Mouse (Mus musculus): ENCODE results near the gene 1520401A03Rik. TPM values are rescaled to one million over a fixed set of nuclear protein-coding genes. Genes with fewer than 3 reads are reported as not detected.

Gene 1520401A03Rik
- polyA plus RNA-seq, 1 experiment from 2014 or later: 0.61 TPM

DNA sequence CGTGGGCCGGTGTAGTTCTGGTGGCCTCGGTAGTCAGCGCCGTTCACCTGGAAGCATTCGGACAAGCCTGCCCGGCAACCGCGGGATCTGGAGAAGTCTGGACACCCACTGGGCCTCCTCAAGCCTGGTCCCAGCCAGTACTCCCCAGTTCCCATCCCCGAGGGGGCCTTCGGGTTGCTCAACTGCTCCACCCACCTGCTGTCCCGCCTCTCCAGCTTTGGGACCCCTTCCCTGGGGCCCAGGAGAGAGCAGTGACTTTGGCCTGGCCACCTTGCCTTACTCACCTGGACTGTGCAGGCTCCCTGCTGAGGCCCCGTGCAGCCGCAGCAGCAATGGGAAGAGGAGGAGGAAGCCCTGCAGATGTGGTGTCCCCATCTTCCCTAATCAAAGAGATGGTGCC lies 22.1 kb upstream of the 1520401A03Rik start:
- peak overlapping the region; percentile 43 for H3K4me3 ChIP-seq (ENCODE audit: low read length)
- peaks cover 37% of the 10 kb centered on the region for H3K4me1 ChIP-seq (ENCODE audit: insufficient read depth, low read length)
- H3K9me3 ChIP-seq (ENCODE audit: low read length): no peaks in the 10 kb centered on the region
- ATAC-seq (ENCODE audit: low FRiP score, low TSS enrichment): no peak
- no peaks in the 10 kb centered on the region for H3K36me3 ChIP-seq (ENCODE audit: insufficient read depth, low read length)
- peak overlapping the region; percentile 78; the same call in 1 of the 2 replicates for H3K4me2 ChIP-seq (replicated peaks; ENCODE audit: low read depth, low read length)
- H3K27me3 ChIP-seq (ENCODE audit: insufficient read depth, low read length): peaks cover 64% of the 10 kb centered on the region
- H3K9ac ChIP-seq (replicated peaks; ENCODE audit: low read length): peak overlapping the region; percentile 54; the same call in 1 of the 2 replicates
- no peak overlapping the region for H3K27ac ChIP-seq (ENCODE audit: low read length)
- 6% methylated on average over 14 of the region's 14 CpGs for WGBS

DNA sequence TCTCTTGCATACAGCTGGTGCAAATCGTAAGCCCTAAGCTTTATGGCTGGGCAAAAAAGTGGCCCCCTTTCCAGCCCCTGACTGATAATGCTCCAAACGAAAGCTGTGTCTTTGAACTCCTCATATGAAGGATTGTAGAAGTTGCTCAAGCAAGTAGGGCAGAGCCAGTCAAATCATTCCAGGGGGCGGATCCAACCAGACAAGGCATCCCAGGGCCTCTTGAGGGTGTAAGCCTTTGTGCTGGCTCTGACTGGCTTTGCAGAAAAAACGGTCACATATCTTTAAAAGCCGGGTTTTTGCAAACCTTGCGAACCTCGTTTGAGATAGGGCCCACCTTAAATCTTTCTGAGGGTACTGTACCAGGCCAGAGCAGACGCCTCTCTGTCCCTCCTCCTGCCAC lies 21.5 kb upstream of the 1520401A03Rik start:
- no peak overlapping the region for H3K4me2 ChIP-seq (replicated peaks; ENCODE audit: low read depth, low read length)
- peaks cover 64% of the 10 kb centered on the region for H3K27me3 ChIP-seq (ENCODE audit: insufficient read depth, low read length)
- no peak overlapping the region for H3K9ac ChIP-seq (replicated peaks; ENCODE audit: low read length)
- H3K4me1 ChIP-seq (ENCODE audit: insufficient read depth, low read length): peaks cover 43% of the 10 kb centered on the region
- no peaks in the 10 kb centered on the region for H3K9me3 ChIP-seq (ENCODE audit: low read length)
- no peaks in the 10 kb centered on the region for H3K36me3 ChIP-seq (ENCODE audit: insufficient read depth, low read length)
- 20% methylated on average over 8 of the region's 8 CpGs for WGBS
- no peak overlapping the region for H3K27ac ChIP-seq (ENCODE audit: low read length)
- no peak overlapping the region for H3K4me3 ChIP-seq (ENCODE audit: low read length)
- no peak for ATAC-seq (ENCODE audit: low FRiP score, low TSS enrichment)

DNA sequence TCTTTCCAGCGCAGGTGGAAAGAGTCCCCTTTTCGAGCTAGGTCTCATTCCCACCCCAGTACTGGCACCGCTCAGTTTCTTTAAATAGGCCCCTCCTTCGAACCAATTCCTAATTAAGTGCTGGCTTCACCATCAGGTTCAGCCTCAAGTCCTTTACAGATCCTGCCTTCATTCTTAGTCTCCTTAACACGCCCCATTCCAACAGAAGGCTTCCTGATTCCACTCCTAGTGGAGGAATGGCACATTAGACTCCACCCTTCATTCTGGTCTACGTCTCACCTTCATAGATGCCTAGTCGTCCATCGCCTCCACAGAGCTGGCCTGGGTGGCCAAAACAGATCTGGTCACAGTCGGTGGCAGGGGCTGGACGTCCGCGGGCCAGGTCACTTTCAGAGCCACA lies 20.4 kb upstream of the 1520401A03Rik start:
- Histone ChIP-seq H3K4me3 (ENCODE audit: low read length) (no peak overlapping the region), H3K27ac (ENCODE audit: low read length) (no peak overlapping the region), H3K27me3 (ENCODE audit: insufficient read depth, low read length) (peaks cover 64% of the 10 kb centered on the region), H3K9me3 (ENCODE audit: low read length) (no peaks in the 10 kb centered on the region), H3K36me3 (ENCODE audit: insufficient read depth, low read length) (no peaks in the 10 kb centered on the region), H3K4me2 (replicated peaks; ENCODE audit: low read depth, low read length) (no peak overlapping the region), H3K4me1 (ENCODE audit: insufficient read depth, low read length) (peaks cover 52% of the 10 kb centered on the region), H3K9ac (replicated peaks; ENCODE audit: low read length) (no peak overlapping the region)
- ATAC-seq (ENCODE audit: low FRiP score, low TSS enrichment): no peak
- 66% methylated on average over 12 of the region's 12 CpGs for WGBS

DNA sequence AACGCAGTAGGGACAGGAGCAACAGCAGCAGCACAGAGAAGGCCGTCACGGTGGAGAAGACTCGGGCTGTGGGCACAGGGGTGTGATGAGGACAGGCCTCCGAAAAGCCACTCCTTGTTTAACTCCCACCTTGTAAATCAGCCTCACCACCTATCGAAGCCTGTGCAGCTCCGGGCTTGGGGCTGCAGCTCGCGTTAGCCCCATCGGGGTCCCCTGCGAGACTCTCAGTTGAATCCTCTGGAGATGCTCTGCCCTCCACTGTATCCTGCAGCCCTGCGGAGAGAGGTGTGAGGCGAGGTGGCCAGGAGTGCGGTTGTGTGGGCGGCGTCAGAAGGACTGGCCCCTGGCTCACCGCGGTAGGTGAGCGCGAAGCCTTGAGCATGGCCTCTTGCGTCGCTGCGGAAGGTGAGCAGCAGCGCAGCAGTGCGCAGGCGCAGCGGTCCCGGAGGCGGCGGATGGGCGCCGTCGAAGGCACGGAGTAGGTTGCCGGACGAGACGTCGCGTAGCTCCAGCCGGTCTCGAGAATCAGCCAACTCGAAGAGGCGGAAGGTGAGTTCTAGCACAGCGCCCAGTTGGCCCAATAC lies 19.7 kb upstream of the 1520401A03Rik start:
- Histone ChIP-seq H3K4me1 (ENCODE audit: insufficient read depth, low read length) (peaks cover 53% of the 10 kb centered on the region), H3K9me3 (ENCODE audit: low read length) (no peaks in the 10 kb centered on the region), H3K4me3 (ENCODE audit: low read length) (peak overlapping the region; percentile 20), H3K27ac (ENCODE audit: low read length) (no peak overlapping the region), H3K27me3 (ENCODE audit: insufficient read depth, low read length) (peaks cover 64% of the 10 kb centered on the region), H3K9ac (replicated peaks; ENCODE audit: low read length) (no peak overlapping the region; the same call in 1 of the 2 replicates), H3K36me3 (ENCODE audit: insufficient read depth, low read length) (no peaks in the 10 kb centered on the region), H3K4me2 (replicated peaks; ENCODE audit: low read depth, low read length) (peak overlapping the region; percentile 41)
- 4% methylated on average over 44 of the region's 44 CpGs for WGBS
- ATAC-seq (ENCODE audit: low FRiP score, low TSS enrichment): no peak

DNA sequence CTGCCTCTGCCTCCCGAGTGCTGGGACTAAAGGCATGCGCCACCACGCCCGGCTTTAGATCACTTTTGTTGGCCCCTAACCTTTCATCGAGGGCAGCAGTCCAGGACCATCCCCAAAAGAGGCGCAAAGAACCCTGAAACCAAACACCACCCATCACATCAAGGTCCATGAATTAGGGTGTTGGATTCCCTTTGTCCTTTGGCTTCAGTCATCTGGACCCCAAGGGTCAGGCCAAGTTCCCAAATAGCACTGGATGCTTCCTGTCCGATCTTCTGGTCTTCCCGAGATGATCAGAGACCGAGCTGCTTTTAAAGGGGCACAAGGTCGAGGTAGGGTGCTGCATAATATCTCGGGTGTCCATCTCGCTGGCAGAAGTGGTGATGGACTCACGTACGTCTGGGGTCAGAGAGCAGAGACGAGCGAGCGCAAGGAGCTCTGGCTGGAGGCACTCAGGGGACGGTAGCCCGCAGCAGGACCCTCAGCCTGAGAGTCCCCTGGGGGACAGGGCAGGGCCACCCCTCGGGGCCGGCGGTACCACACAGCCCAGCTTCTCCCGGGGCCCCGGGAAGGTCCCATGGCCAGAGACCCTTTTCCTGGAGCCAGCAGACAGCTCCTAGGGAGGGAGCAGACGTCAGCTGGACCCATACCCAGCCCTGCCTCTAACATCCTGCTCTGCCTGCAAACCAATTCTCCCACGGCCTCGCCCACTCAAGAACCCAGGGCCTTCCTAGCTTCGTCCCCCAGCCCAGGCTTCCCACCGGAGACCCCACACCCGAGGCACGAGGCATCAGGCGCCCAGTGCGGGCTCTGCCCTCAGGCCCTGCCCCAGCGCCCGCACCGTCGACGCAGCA lies 19.0 kb upstream of the 1520401A03Rik start:
- peaks cover 53% of the 10 kb centered on the region for H3K4me1 ChIP-seq (ENCODE audit: insufficient read depth, low read length)
- peaks cover under 1% of the 10 kb centered on the region; the same call in 1 of the 2 replicates for H3K36me3 ChIP-seq (ENCODE audit: insufficient read depth, low read length)
- WGBS: 41% methylated on average over 38 of the region's 38 CpGs
- H3K4me2 ChIP-seq (replicated peaks; ENCODE audit: low read depth, low read length): no peak overlapping the region
- H3K27me3 ChIP-seq (ENCODE audit: insufficient read depth, low read length): peaks cover 58% of the 10 kb centered on the region
- no peaks in the 10 kb centered on the region for H3K9me3 ChIP-seq (ENCODE audit: low read length)
- peak overlapping the region; percentile 20 for H3K4me3 ChIP-seq (ENCODE audit: low read length)
- no peak overlapping the region for H3K27ac ChIP-seq (ENCODE audit: low read length)
- no peak overlapping the region for H3K9ac ChIP-seq (replicated peaks; ENCODE audit: low read length)
- ATAC-seq (ENCODE audit: low FRiP score, low TSS enrichment): no peak

DNA sequence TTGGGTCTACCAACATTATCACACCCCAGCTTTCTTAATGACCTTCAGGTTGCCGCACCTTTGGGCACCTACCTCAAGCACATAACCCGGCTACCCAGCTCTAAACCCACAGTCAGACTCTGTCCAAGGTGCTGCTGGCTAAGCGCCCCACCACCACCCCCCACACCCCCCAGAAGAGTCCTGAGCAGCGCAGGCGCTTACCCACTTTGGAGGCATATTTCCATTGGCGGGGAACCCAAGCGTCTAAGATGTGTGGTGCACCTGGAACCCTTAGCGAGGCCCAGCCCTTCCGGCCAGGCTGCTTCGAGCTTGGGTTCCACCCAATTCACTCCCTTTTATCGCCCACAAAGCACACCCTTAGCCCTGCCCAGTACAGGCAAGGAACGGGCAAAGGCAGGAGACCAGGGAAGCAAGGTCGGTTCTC lies 18.0 kb upstream of the 1520401A03Rik start, which contains the start of gene Paqr4:
Paqr4 (minus strand) TSS at position 270 of the 424 bp plus-strand sequence.
- Histone ChIP-seq H3K27me3 (ENCODE audit: insufficient read depth, low read length) (peaks cover 50% of the 10 kb centered on the region), H3K9me3 (ENCODE audit: low read length) (no peaks in the 10 kb centered on the region), H3K36me3 (ENCODE audit: insufficient read depth, low read length) (peaks cover 9% of the 10 kb centered on the region; the same call in 1 of the 2 replicates), H3K9ac (replicated peaks; ENCODE audit: low read length) (peak within 1 kb of the TSS; percentile 74), H3K4me2 (replicated peaks; ENCODE audit: low read depth, low read length) (peak within 1 kb of the TSS; percentile 99), H3K4me1 (ENCODE audit: insufficient read depth, low read length) (peaks cover 46% of the 10 kb centered on the region), H3K27ac (ENCODE audit: low read length) (peak within 1 kb of the TSS; percentile 57; the same call in 1 of the 2 replicates), H3K4me3 (ENCODE audit: low read length) (peak within 1 kb of the TSS; percentile 67)
- 6% methylated on average over 13 of the region's 13 CpGs for WGBS
- peak; percentile 16; the same call in 1 of the 2 replicates for ATAC-seq (ENCODE audit: low FRiP score, low TSS enrichment)

DNA sequence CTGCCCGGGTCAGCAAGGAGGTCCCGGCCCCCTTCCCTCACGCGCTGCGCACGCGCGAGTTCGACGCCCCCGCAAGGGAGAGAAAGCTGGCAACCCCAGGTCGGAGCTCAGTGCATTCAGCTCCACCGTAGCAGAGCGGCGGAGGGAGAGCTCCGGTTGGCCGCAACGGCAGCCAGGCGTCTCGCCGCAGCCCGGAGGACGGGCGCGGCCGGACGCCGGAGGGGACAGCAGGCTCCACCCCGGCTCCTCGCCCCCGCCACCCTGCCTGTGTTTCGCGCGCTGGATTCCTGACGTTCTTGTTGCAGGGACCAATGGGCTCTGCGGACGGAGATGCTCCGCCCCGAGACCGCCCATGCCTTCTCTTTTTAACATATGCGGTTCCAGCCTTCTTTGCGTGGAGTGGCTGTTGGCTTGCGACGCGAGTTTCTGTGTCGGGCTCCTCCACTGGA lies 17.6 kb upstream of the 1520401A03Rik start:
- WGBS: 0% methylated on average over 46 of the region's 46 CpGs
- ATAC-seq (ENCODE audit: low FRiP score, low TSS enrichment): peak; percentile 80
- Histone ChIP-seq H3K4me1 (ENCODE audit: insufficient read depth, low read length) (peaks cover 41% of the 10 kb centered on the region), H3K4me2 (replicated peaks; ENCODE audit: low read depth, low read length) (peak overlapping the region; percentile 99), H3K36me3 (ENCODE audit: insufficient read depth, low read length) (peaks cover 12% of the 10 kb centered on the region; the same call in 1 of the 2 replicates), H3K4me3 (ENCODE audit: low read length) (peak overlapping the region; percentile 67), H3K27me3 (ENCODE audit: insufficient read depth, low read length) (peaks cover 46% of the 10 kb centered on the region), H3K9ac (replicated peaks; ENCODE audit: low read length) (peak overlapping the region; percentile 74), H3K27ac (ENCODE audit: low read length) (peak overlapping the region; percentile 57; the same call in 1 of the 2 replicates), H3K9me3 (ENCODE audit: low read length) (no peaks in the 10 kb centered on the region)

DNA sequence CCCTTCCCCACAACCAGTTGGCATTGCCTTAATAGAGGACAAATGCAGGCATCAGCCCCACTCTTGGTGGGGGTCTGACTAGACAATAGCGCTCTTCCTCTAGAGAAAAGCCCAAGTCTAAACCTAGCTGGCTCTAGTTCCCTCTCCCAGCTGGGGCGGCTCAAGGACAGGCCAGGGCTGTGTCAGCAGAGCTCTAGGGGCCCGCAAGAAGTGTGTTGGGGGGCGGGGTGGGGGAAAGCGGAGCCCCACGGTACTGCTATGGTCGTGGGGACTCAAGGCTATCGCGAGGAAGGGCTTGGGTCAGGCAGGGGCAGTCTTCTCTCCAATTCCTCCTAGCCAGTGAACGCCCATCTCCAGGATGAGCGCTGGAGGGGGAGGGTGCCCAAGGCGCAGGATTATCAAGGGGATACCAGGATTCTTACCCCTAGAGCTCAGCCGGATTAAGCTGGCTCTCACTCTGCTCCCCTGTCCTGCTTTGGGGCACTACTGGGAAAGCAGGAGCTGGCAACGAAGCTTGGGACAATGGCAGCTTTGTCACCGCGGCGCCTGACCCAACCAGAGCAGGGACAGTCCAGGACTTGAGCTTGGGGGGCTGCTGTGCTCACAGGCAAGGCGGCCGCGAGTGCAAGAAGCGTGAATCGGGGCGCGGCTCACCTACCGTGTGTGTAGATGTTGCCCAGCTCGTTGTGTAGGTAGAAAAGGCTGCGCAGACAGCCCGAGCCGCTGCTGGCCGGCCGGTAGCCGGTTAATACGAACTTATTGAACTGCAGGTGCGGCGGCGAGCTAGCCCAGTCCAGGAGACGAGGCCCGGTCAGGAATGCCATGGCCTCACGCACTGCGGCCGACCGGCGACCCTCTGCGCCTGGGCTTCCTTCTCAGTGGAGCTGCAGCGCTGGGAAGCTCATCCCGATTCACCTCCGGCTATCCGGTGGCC lies 16.9 kb upstream of the 1520401A03Rik start:
- Histone ChIP-seq H3K4me1 (ENCODE audit: insufficient read depth, low read length) (peaks cover 34% of the 10 kb centered on the region), H3K4me2 (replicated peaks; ENCODE audit: low read depth, low read length) (peak overlapping the region; percentile 99), H3K27ac (ENCODE audit: low read length) (peak overlapping the region; percentile 57; the same call in 1 of the 2 replicates), H3K27me3 (ENCODE audit: insufficient read depth, low read length) (peaks cover 39% of the 10 kb centered on the region), H3K9ac (replicated peaks; ENCODE audit: low read length) (peak overlapping the region; percentile 74), H3K9me3 (ENCODE audit: low read length) (no peaks in the 10 kb centered on the region), H3K36me3 (ENCODE audit: insufficient read depth, low read length) (peaks cover 14% of the 10 kb centered on the region; the same call in 1 of the 2 replicates), H3K4me3 (ENCODE audit: low read length) (peak overlapping the region; percentile 67)
- 1% methylated on average over 48 of the region's 48 CpGs for WGBS
- peak; percentile 20 for ATAC-seq (ENCODE audit: low FRiP score, low TSS enrichment)

DNA sequence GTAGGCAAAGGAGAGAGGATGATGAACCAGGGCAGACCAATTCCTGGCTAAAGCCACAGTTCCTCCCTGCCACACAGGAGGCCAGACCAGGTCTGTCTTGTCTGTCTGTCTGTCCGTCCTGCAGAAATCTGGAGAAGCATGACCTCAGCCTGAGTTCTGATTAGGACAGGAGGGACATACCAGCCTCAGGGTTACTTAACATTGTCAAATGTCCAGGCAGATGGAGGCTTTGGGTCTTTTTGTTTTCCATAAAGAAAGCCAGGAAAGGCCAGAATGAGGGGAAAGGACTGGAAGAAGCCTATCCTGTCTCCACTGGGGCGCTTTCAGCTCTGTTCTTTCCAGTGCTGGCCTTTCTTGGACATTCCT lies 16.2 kb upstream of the 1520401A03Rik start:
- H3K27me3 ChIP-seq (ENCODE audit: insufficient read depth, low read length): peaks cover 33% of the 10 kb centered on the region
- ATAC-seq (ENCODE audit: low FRiP score, low TSS enrichment): no peak
- peak overlapping the region; percentile 74; the same call in 1 of the 2 replicates for H3K9ac ChIP-seq (replicated peaks; ENCODE audit: low read length)
- WGBS: 53% methylated on average over 2 of the region's 2 CpGs
- peaks cover 29% of the 10 kb centered on the region for H3K4me1 ChIP-seq (ENCODE audit: insufficient read depth, low read length)
- H3K9me3 ChIP-seq (ENCODE audit: low read length): no peaks in the 10 kb centered on the region
- H3K4me2 ChIP-seq (replicated peaks; ENCODE audit: low read depth, low read length): peak overlapping the region; percentile 99
- H3K36me3 ChIP-seq (ENCODE audit: insufficient read depth, low read length): peaks cover 20% of the 10 kb centered on the region
- H3K4me3 ChIP-seq (ENCODE audit: low read length): peak overlapping the region; percentile 67
- no peak overlapping the region for H3K27ac ChIP-seq (ENCODE audit: low read length)

Measured in kidney, embryonic 16.5 days (tissue).